Mouse (Mus musculus): ENCODE measurements around the gene Prss29.

DNA sequence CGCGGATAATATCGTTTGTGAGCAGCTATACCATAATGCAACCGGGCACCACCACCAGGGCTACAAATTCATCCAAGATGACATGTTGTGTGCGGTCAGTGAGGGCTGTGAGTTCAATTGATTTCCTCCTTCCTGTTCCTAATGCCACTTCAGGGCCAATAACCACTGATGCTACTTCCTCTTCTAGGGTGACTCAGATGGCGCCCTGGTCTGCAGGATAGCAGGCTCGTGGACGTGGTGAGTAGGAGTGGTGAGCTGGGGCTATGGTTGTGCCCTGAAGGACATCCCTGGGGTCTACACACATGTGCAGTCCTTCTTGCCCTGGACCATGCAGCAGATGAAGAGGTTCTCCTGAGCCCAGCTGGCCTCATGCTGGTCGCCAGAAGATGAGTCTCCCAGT is 13.9 kb downstream of the Prss29 start:
- TF ChIP-seq POLR2A (IDR thresholded peaks at IDR 0.05; ENCODE audit: control insufficient read depth, low read depth, low read length) = no peak
- TF ChIP-seq CTCF (IDR thresholded peaks at IDR 0.05; ENCODE audit: control insufficient read depth, insufficient read depth, insufficient replicate concordance, low read depth, low read length) = no peak

Measured in testis, adult 2 months (tissue).